Mouse (Mus musculus): ENCODE measurements around the gene Gm49354.

DNA sequence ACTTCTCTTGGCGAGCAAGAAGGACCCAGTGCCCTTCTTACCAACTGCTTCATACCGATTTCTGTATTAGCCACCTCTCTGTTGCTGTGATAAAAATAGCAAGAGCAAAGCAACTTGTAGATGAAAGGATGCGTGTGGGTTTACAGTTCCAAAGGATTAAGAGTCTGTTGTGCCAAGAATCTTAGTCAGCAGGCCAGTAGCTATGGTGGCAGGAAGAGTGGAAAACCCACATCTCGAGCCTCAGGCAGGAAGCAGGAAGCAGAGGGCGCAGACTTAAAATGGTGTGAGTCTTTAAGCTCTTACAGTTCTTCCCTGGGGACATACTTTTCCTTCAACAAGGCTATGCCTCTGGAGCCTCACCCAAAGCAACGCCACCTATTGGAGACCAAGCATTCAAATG is 36.6 kb downstream of the Gm49354 start:
- TF ChIP-seq CTCF (IDR thresholded peaks at IDR 0.05; ENCODE audit: low read depth, low read length), result no peak
- TF ChIP-seq POLR2A (IDR thresholded peaks at IDR 0.05; ENCODE audit: borderline replicate concordance, low read depth, low read length), result no peak

Measured in bone marrow macrophage, adult 2 months (primary cell).